Mouse (Mus musculus) cerebellum, adult 2 months (tissue): ENCODE measurements around the gene Timm29.

Source experiments
- CTCF ChIP-seq: fragments of 200-500 bp; IDR thresholded peaks from 2 replicates; pipeline ENCODE4 v1.5.1; 2011; ENCODE audit warnings: low read depth, mild to moderate bottlenecking, control low read depth, low read length, moderate library complexity, borderline replicate concordance; ENCODE audit not compliant: insufficient read depth
- POLR2A ChIP-seq: fragments of 200-500 bp; IDR thresholded peaks from 2 replicates; pipeline ENCODE4 v1.6.1; 2011; ENCODE audit warnings: low read length, control low read depth, borderline replicate concordance; ENCODE audit not compliant: insufficient read depth

GRCm38 (mm10) chr9:21617066-21617465 is 24.5 kb downstream of the Timm29 start:
- TF ChIP-seq CTCF (no peak), POLR2A (no peak)
